Mouse (Mus musculus) thymus, adult 2 months (tissue): ENCODE data around the gene Slc5a4b. TPM values are rescaled to one million over a fixed set of nuclear protein-coding genes. Genes with fewer than 3 reads are reported as not detected.

Experiments
- DNase-seq: peaks from one replicate; pipeline ENCODE4 v3.0.0; 2021
- H3K27ac ChIP-seq: fragments of 200-500 bp; 2 replicates; pipeline ENCODE4 v1.5.1; 2012; ENCODE audit warnings: low read length, control low read depth; ENCODE audit not compliant: control insufficient read depth, insufficient read depth
- H3K27me3 ChIP-seq: fragments of 200-500 bp; 2 replicates; pipeline ENCODE4 v1.6.1; 2012; ENCODE audit warnings: mild to moderate bottlenecking, low read length, moderate library complexity, mixed read lengths; ENCODE audit not compliant: control insufficient read depth, insufficient read depth
- H3K36me3 ChIP-seq: fragments of 200-500 bp; 2 replicates; pipeline ENCODE4 v1.6.1; 2012; ENCODE audit warnings: mild to moderate bottlenecking, low read length, moderate library complexity; ENCODE audit not compliant: control insufficient read depth, insufficient read depth
- H3K4me1 ChIP-seq: fragments of 200-500 bp; replicated peaks from 2 replicates; pipeline ENCODE4 v1.6.1; 2012; ENCODE audit warnings: low read length; ENCODE audit not compliant: control insufficient read depth, insufficient read depth
- H3K4me3 ChIP-seq: fragments of 200-500 bp; 2 replicates; pipeline ENCODE4 v1.5.1; 2012; ENCODE audit warnings: mild to moderate bottlenecking, low read length, control low read depth, moderate library complexity; ENCODE audit not compliant: control insufficient read depth, insufficient read depth
- CTCF ChIP-seq: fragments of 200-500 bp; IDR thresholded peaks from 2 replicates; pipeline ENCODE4 v1.5.1; 2012; ENCODE audit warnings: mild to moderate bottlenecking, control low read depth, low read length, moderate library complexity, borderline replicate concordance; ENCODE audit not compliant: control insufficient read depth, poor library complexity, insufficient read depth; ENCODE audit errors: extremely low read depth
- POLR2A ChIP-seq: fragments of 200-500 bp; IDR thresholded peaks from 2 replicates; pipeline ENCODE4 v1.6.1; 2012; ENCODE audit warnings: mild to moderate bottlenecking, low read length, control low read depth, moderate library complexity; ENCODE audit not compliant: control insufficient read depth, poor library complexity, insufficient read depth; ENCODE audit errors: extremely low read depth
- WGBS: fragments of 180-500 bp; shearing (Covaris S2); methylation state at CpG from one replicate; pipeline ENCODE4 v1.1.7; 2018; 5-methylcytosine and 5-hydroxymethylcytosine counted together
- polyA plus RNA-seq: library from polyadenylated mRNA; depleted of rRNA; stranded (reverse); fragments of >200 nt; gene quantifications from 2 replicates; pipeline ENCODE4 v1.2.3, GENCODE M21; 2012

The Slc5a4b gene
- polyA plus RNA-seq, 1 experiment: 0.04 TPM

DNA sequence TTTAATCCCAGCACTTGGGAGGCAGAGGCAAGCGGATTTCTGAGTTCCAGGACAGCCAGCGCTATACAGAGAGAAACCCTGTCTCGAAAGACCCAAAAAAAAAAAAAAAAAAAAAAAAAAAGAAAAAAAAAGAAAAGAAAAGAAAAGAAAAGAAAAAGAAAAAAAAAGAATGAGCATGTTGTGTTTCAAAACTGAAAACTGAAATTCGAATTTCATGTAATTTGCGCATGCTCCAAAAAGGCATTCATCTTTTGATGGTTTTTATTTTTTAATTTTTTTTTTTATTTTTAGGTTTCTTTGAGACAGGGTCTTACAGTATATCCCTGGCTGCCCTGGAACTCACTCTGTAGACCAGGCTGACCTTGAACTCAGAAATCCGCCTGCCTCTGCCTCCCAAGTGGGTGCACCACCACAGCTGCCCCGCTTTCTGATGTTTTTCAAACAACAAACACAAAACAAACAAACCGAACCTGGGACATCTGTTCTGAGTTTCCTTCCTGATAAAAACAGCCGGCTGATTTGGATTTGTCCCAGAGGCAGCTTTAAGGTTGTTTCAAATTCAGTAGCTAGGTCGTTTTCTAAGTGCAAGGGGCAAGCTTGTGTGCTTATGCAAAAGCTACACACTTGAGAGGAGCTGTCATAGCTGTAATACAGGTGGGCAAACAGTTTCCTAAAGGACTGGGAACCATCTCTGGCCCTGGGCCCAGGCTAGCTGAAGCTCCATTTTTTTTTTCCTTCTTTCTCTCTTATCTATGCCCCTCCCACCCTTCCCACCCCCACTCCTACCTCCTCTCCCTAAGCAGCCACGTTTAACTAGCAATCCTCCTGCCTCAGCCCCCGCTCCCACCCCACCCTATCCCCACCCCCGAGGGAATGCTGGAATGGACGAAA lies 79.0 kb downstream of the Slc5a4b start:
- no peak overlapping the region for H3K27ac ChIP-seq
- H3K4me3 ChIP-seq: peak overlapping the region; percentile 73
- DNase-seq: no peak
- TF ChIP-seq CTCF (no peak), POLR2A (no peak)
- no peaks in the 10 kb centered on the region for H3K27me3 ChIP-seq
- 50% methylated on average over 14 of the region's 14 CpGs for whole genome bisulfite sequencing
- no peaks in the 10 kb centered on the region for H3K36me3 ChIP-seq
- H3K4me1 ChIP-seq: peaks cover 8% of the 10 kb centered on the region

DNA sequence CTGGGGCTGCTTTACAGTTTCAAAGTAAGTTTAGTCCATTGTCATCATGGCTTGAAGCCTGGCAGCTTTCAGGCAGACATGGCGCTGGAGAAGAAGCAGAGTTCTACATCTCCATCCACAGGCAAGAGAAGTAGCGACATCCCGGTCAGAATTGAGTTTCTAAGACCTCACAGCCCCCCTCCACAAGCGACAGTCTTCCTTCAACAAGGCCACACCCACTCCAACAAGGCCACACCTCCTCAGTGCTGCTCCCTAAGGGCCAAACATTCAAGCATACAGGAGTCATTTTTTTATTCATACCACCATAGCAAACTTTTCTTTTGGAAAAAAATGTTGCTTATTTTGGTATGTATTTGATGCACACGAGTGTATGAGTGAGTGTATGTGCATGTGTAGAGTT lies 80.3 kb downstream of the Slc5a4b start:
- DNase-seq: peak; percentile 14
- no peaks in the 10 kb centered on the region for H3K36me3 ChIP-seq
- H3K27ac ChIP-seq: no peak overlapping the region
- H3K27me3 ChIP-seq: no peaks in the 10 kb centered on the region
- WGBS: 61% methylated on average over 5 of the region's 5 CpGs
- H3K4me3 ChIP-seq: no peak overlapping the region
- H3K4me1 ChIP-seq: peaks cover 8% of the 10 kb centered on the region
- TF ChIP-seq CTCF: no peak

DNA sequence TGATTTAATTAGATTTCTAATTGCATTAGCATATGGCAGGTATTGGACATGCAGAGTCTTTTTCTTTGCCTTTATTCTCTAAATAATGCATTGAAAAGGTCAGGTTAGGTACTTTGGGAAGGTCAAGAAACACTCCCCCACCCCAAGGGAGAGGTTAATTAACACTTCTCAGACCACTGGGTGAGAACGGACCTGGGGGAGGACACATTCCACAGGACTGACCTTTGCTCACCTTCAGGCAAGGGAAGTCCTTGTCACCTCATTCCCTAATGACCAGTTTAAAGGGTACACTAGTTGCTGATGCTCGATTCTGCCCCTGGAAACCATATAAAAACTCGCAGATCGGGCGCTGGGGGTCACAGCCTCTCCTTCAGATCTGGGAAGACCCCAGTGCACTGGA lies 81.5 kb downstream of the Slc5a4b start:
- 95% methylated on average over 5 of the region's 5 CpGs for WGBS
- H3K4me1 ChIP-seq: peaks cover 7% of the 10 kb centered on the region
- H3K27ac ChIP-seq: no peak overlapping the region
- H3K36me3 ChIP-seq: no peaks in the 10 kb centered on the region
- DNase-seq: no peak
- no peaks in the 10 kb centered on the region for H3K27me3 ChIP-seq
- TF ChIP-seq POLR2A: no peak
- H3K4me3 ChIP-seq: no peak overlapping the region

DNA sequence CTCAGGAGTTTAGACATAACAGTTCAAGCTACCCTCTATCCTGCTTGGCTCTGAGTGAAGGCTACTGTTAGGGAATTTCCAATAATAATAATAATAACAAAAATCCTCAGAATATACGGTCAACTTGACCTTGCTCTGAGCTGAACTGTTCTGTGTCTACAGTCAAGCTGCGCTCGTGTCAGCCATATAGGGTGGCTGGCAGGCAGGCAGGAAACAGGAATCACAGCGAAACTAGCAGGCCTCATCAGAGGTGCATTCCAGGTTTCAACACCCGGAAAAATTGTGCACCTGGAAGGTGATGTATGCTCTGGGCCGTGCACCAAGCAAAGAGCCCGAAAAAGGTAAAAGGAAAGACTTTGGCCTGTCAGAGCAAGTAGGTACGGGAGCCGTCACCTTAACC lies 82.4 kb downstream of the Slc5a4b start:
- no peak overlapping the region for H3K27ac ChIP-seq
- 87% methylated on average over 9 of the region's 9 CpGs for WGBS
- no peaks in the 10 kb centered on the region for H3K36me3 ChIP-seq
- no peak for DNase-seq
- H3K27me3 ChIP-seq: no peaks in the 10 kb centered on the region
- TF ChIP-seq POLR2A (no peak), CTCF (no peak)
- H3K4me1 ChIP-seq: peaks cover 2% of the 10 kb centered on the region; the same call in 1 of the 2 replicates
- H3K4me3 ChIP-seq: no peak overlapping the region

DNA sequence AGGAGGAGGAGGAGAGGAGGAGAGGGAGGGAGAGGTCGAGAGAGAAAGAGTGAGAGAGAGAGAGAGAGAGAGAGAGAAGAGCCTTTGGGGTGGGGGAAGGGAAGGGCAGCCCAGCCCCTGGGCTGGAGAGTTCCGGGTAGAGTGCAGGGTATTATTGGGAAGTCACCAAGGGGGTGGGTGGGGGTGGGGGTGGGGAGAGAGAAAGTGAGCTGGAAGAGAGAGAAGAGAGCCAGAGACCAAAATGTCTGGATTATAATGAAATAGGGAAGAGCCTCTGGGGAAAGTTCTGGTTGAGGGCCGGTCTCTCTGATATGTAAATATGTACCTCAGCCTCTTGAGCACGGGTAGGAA lies 82.8 kb downstream of the Slc5a4b start:
- TF ChIP-seq POLR2A: no peak
- no peak for TF ChIP-seq CTCF
- 41% methylated on average over 4 of the region's 4 CpGs for WGBS
- Histone ChIP-seq H3K27ac (no peak overlapping the region), H3K4me3 (no peak overlapping the region), H3K27me3 (no peaks in the 10 kb centered on the region), H3K4me1 (peaks cover 2% of the 10 kb centered on the region; the same call in 1 of the 2 replicates), H3K36me3 (no peaks in the 10 kb centered on the region)
- no peak for DNase-seq

DNA sequence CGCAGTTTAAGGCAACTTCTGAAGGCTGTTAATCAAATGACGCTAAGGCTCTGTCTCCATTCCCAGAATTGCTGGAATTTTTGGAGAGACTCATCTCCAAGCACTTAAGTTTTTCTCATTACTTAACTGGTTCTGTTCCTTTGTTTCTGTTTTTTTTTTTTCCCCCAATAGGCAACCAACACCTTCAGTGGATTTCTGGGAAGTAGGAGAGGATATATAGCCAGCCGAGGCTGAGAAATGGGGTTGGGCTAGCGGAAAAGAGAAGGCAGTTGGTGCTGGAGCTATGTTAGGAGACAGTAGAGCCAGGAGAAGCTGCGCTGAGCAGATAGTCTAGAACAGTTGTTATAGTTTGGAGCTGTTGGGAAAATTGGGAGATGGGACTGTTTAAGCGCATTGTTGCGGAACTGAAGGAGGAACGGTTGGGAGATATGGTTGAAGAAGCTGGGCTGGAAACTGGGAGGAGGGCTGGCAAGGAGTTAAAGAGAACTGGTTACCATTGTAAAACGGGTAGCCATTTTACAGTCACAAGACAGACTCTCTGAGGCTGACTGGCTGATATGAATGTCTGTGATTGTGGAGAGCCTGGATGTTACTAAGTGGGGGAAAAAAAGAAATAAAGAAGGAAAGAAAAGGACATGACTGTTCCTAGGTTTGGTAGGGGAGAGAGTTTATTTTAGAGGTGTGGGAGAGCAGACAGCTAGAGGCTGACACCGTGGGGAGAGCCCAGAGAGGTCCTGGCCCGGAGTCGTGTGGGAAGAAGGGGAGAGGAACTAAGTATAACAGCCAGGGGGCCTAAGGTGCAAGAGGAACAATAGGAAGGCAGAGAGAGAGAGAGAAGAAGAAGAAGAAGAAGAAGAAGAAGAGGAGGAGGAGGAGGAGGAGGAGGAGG lies 83.4 kb downstream of the Slc5a4b start:
- Histone ChIP-seq H3K4me3 (no peak overlapping the region), H3K27ac (no peak overlapping the region), H3K4me1 (0 out of 2 replicates have a peak, but pooled peaks cover 2% of the 10 kb centered on the region), H3K27me3 (no peaks in the 10 kb centered on the region), H3K36me3 (no peaks in the 10 kb centered on the region)
- WGBS: 74% methylated on average over 12 of the region's 12 CpGs
- TF ChIP-seq POLR2A (no peak), CTCF (no peak)
- no peak for DNase-seq
